Mouse (Mus musculus): Measurements from ENCODE around the gene Clpb.

DNA sequence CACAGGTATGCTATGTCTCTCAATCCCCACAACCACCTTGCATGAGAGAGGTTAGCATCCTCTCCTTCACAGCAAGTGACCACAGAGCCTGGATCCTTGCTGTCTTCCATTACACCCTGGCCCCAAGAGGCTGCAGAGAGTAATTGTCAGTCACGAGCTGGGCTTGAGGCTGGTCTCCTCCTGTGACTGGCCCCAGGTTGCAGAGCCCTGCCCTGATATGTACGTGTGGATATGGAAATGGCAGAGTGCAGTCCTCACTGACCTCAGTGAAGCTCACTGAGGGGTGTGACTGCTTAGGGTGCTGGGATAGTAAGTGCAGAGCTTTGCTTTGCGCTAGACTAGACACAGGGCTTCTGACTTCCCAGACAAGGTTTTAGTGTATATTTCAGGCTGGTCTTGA, 21.2 kb downstream of the Clpb start:
- TF ChIP-seq CTCF (IDR thresholded peaks at IDR 0.05) (no peak), EP300 (IDR thresholded peaks at IDR 0.05) (no peak)

All from lung, postnatal 0 days (tissue).